Mouse (Mus musculus) embryonic fibroblast, embryonic 13.5 days (primary cell): ENCODE measurements at regions not wholly inside any gene's neighbourhood (a gene's known extent, or its start where the extent isn't known, plus 50 kb on each side); places are given as distances from the start of the nearest gene placed in this dataset.

Experiments
- H3K27ac ChIP-seq: 2 replicates; pipeline ENCODE4 v1.5.1; 2012; ENCODE audit warnings: low read length, control low read depth, inconsistent platforms; ENCODE audit not compliant: insufficient read depth
- H3K4me1 ChIP-seq: 2 replicates; pipeline ENCODE4 v1.6.1; 2011; ENCODE audit warnings: low read length; ENCODE audit not compliant: control insufficient read depth, insufficient read depth
- H3K4me3 ChIP-seq: 2 replicates; pipeline ENCODE4 v1.5.1; 2011; ENCODE audit warnings: mild to moderate bottlenecking, control low read depth, low read length; ENCODE audit not compliant: insufficient read depth
- CTCF ChIP-seq: IDR thresholded peaks from 2 replicates; pipeline ENCODE4 v1.5.1; 2011; ENCODE audit warnings: mild to moderate bottlenecking, control low read depth, low read length, moderate library complexity, borderline replicate concordance; ENCODE audit not compliant: insufficient read depth
- POLR2A ChIP-seq: IDR thresholded peaks from 2 replicates; pipeline ENCODE4 v1.6.1; 2011; ENCODE audit warnings: low read depth, mild to moderate bottlenecking, control low read depth, low read length, moderate library complexity

GRCm38 (mm10) chr3:14952169-14952729 is 66.2 kb downstream of the Car2 start:
- no peak for TF ChIP-seq CTCF
- no peak for TF ChIP-seq POLR2A
- Histone ChIP-seq H3K27ac (no peak overlapping the region), H3K4me3 (no peak overlapping the region), H3K4me1 (peaks cover 6% of the 10 kb centered on the region)

- H3K4me3 ChIP-seq = no peak overlapping the region
- TF ChIP-seq CTCF (no peak), POLR2A (no peak)
- peaks cover 6% of the 10 kb centered on the region for H3K4me1 ChIP-seq
- H3K27ac ChIP-seq = no peak overlapping the region
Observed at GRCm38 (mm10) chr3:14952951-14953350, 66.9 kb downstream of the Car2 start.

GRCm38 (mm10) chr3:14957481-14957880 is 71.4 kb downstream of the Car2 start:
- Histone ChIP-seq H3K27ac (no peak overlapping the region), H3K4me1 (no peaks in the 10 kb centered on the region), H3K4me3 (no peak overlapping the region)
- no peak for TF ChIP-seq POLR2A
- TF ChIP-seq CTCF = no peak

GRCm38 (mm10) chr3:14958277-14958676 is 72.2 kb downstream of the Car2 start:
- no peaks in the 10 kb centered on the region for H3K4me1 ChIP-seq
- H3K27ac ChIP-seq = no peak overlapping the region
- H3K4me3 ChIP-seq = no peak overlapping the region
- no peak for TF ChIP-seq CTCF
- TF ChIP-seq POLR2A = no peak

- no peaks in the 10 kb centered on the region for H3K4me1 ChIP-seq
- TF ChIP-seq CTCF (no peak), POLR2A (no peak)
- H3K27ac ChIP-seq = no peak overlapping the region
- H3K4me3 ChIP-seq = no peak overlapping the region
Observed at GRCm38 (mm10) chr3:14959586-14959985, 73.5 kb downstream of the Car2 start.

GRCm38 (mm10) chr3:14964795-14965194 is 78.7 kb downstream of the Car2 start:
- no peak overlapping the region for H3K27ac ChIP-seq
- no peaks in the 10 kb centered on the region for H3K4me1 ChIP-seq
- H3K4me3 ChIP-seq = no peak overlapping the region
- TF ChIP-seq POLR2A = no peak
- TF ChIP-seq CTCF = no peak

- no peak overlapping the region for H3K27ac ChIP-seq
- H3K4me1 ChIP-seq = no peaks in the 10 kb centered on the region
- TF ChIP-seq POLR2A = no peak
- TF ChIP-seq CTCF = no peak
- no peak overlapping the region for H3K4me3 ChIP-seq
Observed at GRCm38 (mm10) chr3:14965438-14966044, 79.5 kb downstream of the Car2 start.

- H3K27ac ChIP-seq = no peak overlapping the region
- TF ChIP-seq CTCF (no peak), POLR2A (no peak)
- H3K4me1 ChIP-seq = no peaks in the 10 kb centered on the region
- no peak overlapping the region for H3K4me3 ChIP-seq
Observed at GRCm38 (mm10) chr3:14967235-14967634, 81.2 kb downstream of the Car2 start.

- TF ChIP-seq CTCF (no peak), POLR2A (no peak)
- no peaks in the 10 kb centered on the region for H3K4me1 ChIP-seq
Observed at GRCm38 (mm10) chr3:14968345-14968744, 82.3 kb downstream of the Car2 start.

GRCm38 (mm10) chr3:14969698-14970097 is 83.6 kb downstream of the Car2 start:
- no peak for TF ChIP-seq POLR2A
- TF ChIP-seq CTCF = no peak
- Histone ChIP-seq H3K4me1 (no peaks in the 10 kb centered on the region), H3K27ac (no peak overlapping the region), H3K4me3 (no peak overlapping the region)

More at GRCm38 (mm10) chr3:14968345-14968744, 82.3 kb downstream of the Car2 start:
- Histone ChIP-seq H3K4me3 (no peak overlapping the region), H3K27ac (no peak overlapping the region)
